ENCODE assay signal across 17 mouse cellular contexts in the genomic region with DNA sequence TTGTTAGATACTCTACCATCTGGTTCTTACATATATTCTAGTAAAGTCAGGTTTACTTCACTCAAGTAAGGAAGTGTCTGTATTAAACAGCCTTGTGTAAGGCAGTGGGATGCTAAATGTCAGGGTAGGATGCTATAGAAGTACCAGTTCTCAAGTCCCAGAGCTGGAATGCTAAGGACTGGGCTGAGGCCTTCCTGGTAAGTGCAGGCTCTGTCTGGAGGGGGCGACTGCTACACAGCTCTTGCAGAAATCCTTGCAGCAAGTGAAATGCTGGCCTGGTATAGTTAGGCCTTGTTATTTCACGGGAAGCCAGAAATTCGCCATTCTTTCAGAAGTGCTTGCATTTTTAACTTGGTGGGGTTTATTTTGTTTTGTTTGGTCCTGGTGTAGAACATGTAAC.
DNase-seq lines count a peak whose midpoint lies in the region; TF ChIP-seq lines count a peak whose summit lies in the region.
"Had no signal": no experiment of that assay in that cellular context is flagged by ENCODE, and none has a peak within 500 bp of the region (broad histone marks: within the 10 kb centered on the region; RNA-seq: fewer than 3 reads in every experiment).

No protein-coding gene starts in this region.

- intact Hi-C loops in heart, postnatal 25 days (cut with DNase I), result no loop called here
- intact Hi-C loops in left cerebral cortex, adult 2 months (cut with DNase I), result loop anchor here (10.0 kb wide), 2 partner anchors 673 to 1203 kb away; no protein-coding TSS in a partner anchor

- DNase-seq in heart, adult 11 months, result peak; percentile 43
- DNase-seq in heart, postnatal 25 days (ENCODE audit: low spot score), result no peak
- DNase-seq in left cerebral cortex, adult 2 months (ENCODE audit: extremely low spot score in 1 of 2, low spot score in 2 of 2), result no peak
- no peak for DNase-seq in left cerebral cortex, adult 8-10 months (ENCODE audit: low spot score in 2 of 2)
- DNase-seq in right cerebral cortex, postnatal 4 days, result peak; percentile 19
- DNase-seq in right cerebral cortex, postnatal 36 days (ENCODE audit: low spot score in 2 of 2), result no peak
- DNase-seq in layer of hippocampus, postnatal 36 days, result no peak
- DNase-seq: cerebellum, adult 18-20 months; gastrocnemius, postnatal 10 days; kidney, adult 2 months; thymus, adult 18-20 months had no signal

- H3K27ac ChIP-seq in left cerebral cortex, adult 2 months, result no peak overlapping the region
- H3K27ac ChIP-seq: embryonic facial prominence, embryonic 12.5 days; forebrain, embryonic 10.5 days; heart, embryonic 10.5 days; hindbrain, embryonic 10.5 days; liver, embryonic 14.5 days; neural tube, embryonic 15.5 days had no signal

- TF ChIP-seq CTCF in left cerebral cortex, adult 2 months (IDR thresholded peaks at IDR 0.05), result peak; percentile 44

- H3K4me3 ChIP-seq in left cerebral cortex, adult 2 months, result no peak overlapping the region
- H3K4me3 ChIP-seq: embryonic facial prominence, embryonic 12.5 days; forebrain, embryonic 10.5 days; heart, embryonic 10.5 days; hindbrain, embryonic 10.5 days; neural tube, embryonic 15.5 days had no signal

Comparison
In these comparisons a context has a peak if more than half of its experiments do, and no peak if none do; other contexts are left out.
1. DNase-seq: peak in heart, adult 11 months (single experiment) and right cerebral cortex, postnatal 4 days (single experiment); none in heart, postnatal 25 days (single experiment), left cerebral cortex, adult 2 months (0 of 2), left cerebral cortex, adult 8-10 months (0 of 2), right cerebral cortex, postnatal 36 days (0 of 2) and layer of hippocampus, postnatal 36 days (0 of 2).